Mouse (Mus musculus) limb, embryonic 14.5 days (tissue): ENCODE data around the gene Cpa2. TPM values are rescaled to one million over a fixed set of nuclear protein-coding genes. Genes with fewer than 3 reads are reported as not detected.

Experiments
- ATAC-seq: fragments of 200-750 bp; cut with Nextera tagmentation; 2 replicates; pipeline ENCODE4 v1.8.0; 2017; ENCODE audit warnings: low read depth, moderate number of reproducible peaks, moderate TSS enrichment; ENCODE audit not compliant: low FRiP score
- DNase-seq: peaks from one replicate; pipeline ENCODE4 v3.0.0-alpha.2; 2015; ENCODE audit warnings: low spot score
- H3K27ac ChIP-seq: fragments of 300-500 bp; sonication (generic); replicated peaks from 2 replicates; pipeline ENCODE4 v1.5.1; 2014; ENCODE audit warnings: low read depth, mild to moderate bottlenecking, low read length, moderate library complexity, mixed read lengths
- H3K27me3 ChIP-seq: fragments of 300-500 bp; sonication (generic); 2 replicates; pipeline ENCODE4 v1.6.1; 2014; ENCODE audit warnings: low read length, mixed read lengths; ENCODE audit not compliant: control insufficient read depth, insufficient read depth
- H3K36me3 ChIP-seq: fragments of 300-500 bp; sonication (generic); 2 replicates; pipeline ENCODE4 v1.6.1; 2014; ENCODE audit warnings: mild to moderate bottlenecking, low read length, moderate library complexity, mixed read lengths; ENCODE audit not compliant: control insufficient read depth, insufficient read depth
- H3K4me1 ChIP-seq: fragments of 300-500 bp; sonication (generic); 2 replicates; pipeline ENCODE4 v1.6.1; 2014; ENCODE audit warnings: antibody characterized with exemption, low read length, mixed read lengths; ENCODE audit not compliant: control insufficient read depth, insufficient read depth
- H3K4me2 ChIP-seq: fragments of 300-500 bp; sonication (generic); replicated peaks from 2 replicates; pipeline ENCODE4 v1.6.1; 2014; ENCODE audit warnings: low read depth, mild to moderate bottlenecking, low read length, moderate library complexity; ENCODE audit not compliant: severe bottlenecking
- H3K4me3 ChIP-seq: fragments of 300-500 bp; sonication (generic); replicated peaks from 2 replicates; pipeline ENCODE4 v1.5.1; 2014; ENCODE audit warnings: low read length
- H3K9ac ChIP-seq: fragments of 300-500 bp; sonication (generic); 2 replicates; pipeline ENCODE4 v1.6.1; 2014; ENCODE audit warnings: mild to moderate bottlenecking, low read depth, low read length, moderate library complexity; ENCODE audit not compliant: severe bottlenecking
- H3K9me3 ChIP-seq: fragments of 300-500 bp; sonication (generic); 2 replicates; pipeline ENCODE4 v1.6.1; 2016; ENCODE audit warnings: low read length; ENCODE audit not compliant: control insufficient read depth
- POLR2A ChIP-seq: fragments of 200-500 bp; IDR thresholded peaks from 2 replicates; pipeline ENCODE4 v1.8.0; 2012; ENCODE audit warnings: inconsistent platforms, mild to moderate bottlenecking, moderate library complexity, borderline replicate concordance; ENCODE audit not compliant: insufficient read depth, insufficient read length; ENCODE audit errors: extremely low read depth
- WGBS: fragments of 180-500 bp; shearing (Covaris S2); extraction: QIAGEN DNeasy Blood & Tissue Kit; methylation state at CpG from one replicate; pipeline ENCODE4 v1.1.7; 2014; 5-methylcytosine and 5-hydroxymethylcytosine counted together
- polyA plus RNA-seq, 2 experiments: library from polyadenylated mRNA; depleted of rRNA in 1 of 2; stranded (reverse) in 1 of 2; unstranded in 1 of 2; fragments of >200 nt; fragmentation: Nextera tagmentation in 1 of 2; extraction: Ambion mirVana in 1 of 2; gene quantifications; 2 replicates each; pipeline versions ENCODE4 v1.2.1 to v1.2.3; 2012 to 2014

The Cpa2 gene
- polyA plus RNA-seq (2012; rRNA removed) (5.2 and 6.6 TPM in 2 replicates), polyA plus RNA-seq (2014; fragmentation: Nextera tagmentation; extraction: Ambion mirVana) (5.3 and 6.5 TPM in 2 replicates)

GRCm38 (mm10) chr6:30541009-30541799, at the start of gene Cpa2:
TSS of gene Cpa2 (plus strand) at chr6:30541582.
- TF ChIP-seq POLR2A, result no peak
- no peaks in the 10 kb centered on the region for H3K9me3 ChIP-seq
- no peak within 1 kb of the TSS for H3K4me2 ChIP-seq
- no peaks in the 10 kb centered on the region for H3K27me3 ChIP-seq
- WGBS, result 44% methylated on average over 11 of the region's 11 CpGs
- no peaks in the 10 kb centered on the region for H3K36me3 ChIP-seq
- peaks cover 50% of the 10 kb centered on the region for H3K4me1 ChIP-seq
- ATAC-seq, result no peak
- H3K9ac ChIP-seq, result no peak within 1 kb of the TSS
- no peak within 1 kb of the TSS for H3K27ac ChIP-seq
- H3K4me3 ChIP-seq, result no peak within 1 kb of the TSS
- no peak for DNase-seq

- no peak overlapping the region for H3K4me3 ChIP-seq
- no peak overlapping the region for H3K27ac ChIP-seq
- H3K4me2 ChIP-seq, result no peak overlapping the region
- no peaks in the 10 kb centered on the region for H3K27me3 ChIP-seq
- peaks cover 69% of the 10 kb centered on the region for H3K36me3 ChIP-seq
- ATAC-seq (no peak), DNase-seq (no peak)
- no peaks in the 10 kb centered on the region for H3K9me3 ChIP-seq
- WGBS, result 81% methylated on average over 3 of the region's 3 CpGs
- TF ChIP-seq POLR2A, result no peak
- H3K4me1 ChIP-seq, result no peaks in the 10 kb centered on the region
- H3K9ac ChIP-seq, result no peak overlapping the region
Observed at GRCm38 (mm10) chr6:30499049-30499448, 42.3 kb upstream of the Cpa2 start.

- peaks cover 10% of the 10 kb centered on the region for H3K4me1 ChIP-seq
- H3K9me3 ChIP-seq, result no peaks in the 10 kb centered on the region
- peak overlapping the region; percentile 64 for H3K4me3 ChIP-seq
- TF ChIP-seq POLR2A, result no peak
- 7% methylated on average over 2 of the region's 2 CpGs for WGBS
- H3K4me2 ChIP-seq, result peak overlapping the region; percentile 61
- H3K27ac ChIP-seq, result peak overlapping the region; percentile 98
- H3K27me3 ChIP-seq, result no peaks in the 10 kb centered on the region
- DNase-seq, result no peak
- peaks cover 21% of the 10 kb centered on the region for H3K36me3 ChIP-seq
- peak overlapping the region; percentile 83 for H3K9ac ChIP-seq
- no peak for ATAC-seq
Observed at GRCm38 (mm10) chr6:30508824-30509223, 32.6 kb upstream of the Cpa2 start.

- Histone ChIP-seq H3K4me3 (peak within 1 kb of the TSS; percentile 64), H3K9me3 (no peaks in the 10 kb centered on the region), H3K4me2 (peak within 1 kb of the TSS; percentile 61), H3K4me1 (peaks cover 16% of the 10 kb centered on the region), H3K27me3 (no peaks in the 10 kb centered on the region), H3K9ac (peak within 1 kb of the TSS; percentile 83), H3K27ac (peak within 1 kb of the TSS; percentile 98), H3K36me3 (peaks cover 16% of the 10 kb centered on the region)
- TF ChIP-seq POLR2A, result peak; percentile 97; the same call in 1 of the 2 replicates
- ATAC-seq (peak; percentile 98), DNase-seq (peak; percentile 99)
- WGBS, result under 1% methylated on average over 37 of the region's 37 CpGs
Observed at GRCm38 (mm10) chr6:30509265-30510239, 31.8 kb upstream of the Cpa2 start, which contains the start of the genes Tmem209 and Ssmem1. TSS of gene Tmem209 (minus strand) at chr6:30509783. TSS of gene Ssmem1 (plus strand) at chr6:30509849.

GRCm38 (mm10) chr6:30510291-30510690, 31.1 kb upstream of the Cpa2 start:
- no peaks in the 10 kb centered on the region for H3K27me3 ChIP-seq

More at GRCm38 (mm10) chr6:30510291-30510690, 31.1 kb upstream of the Cpa2 start:
- ATAC-seq, result no peak
- H3K9ac ChIP-seq, result no peak overlapping the region
- no peak overlapping the region for H3K4me3 ChIP-seq
- WGBS, result 71% methylated on average over 5 of the region's 5 CpGs
- H3K27ac ChIP-seq, result peak overlapping the region; percentile 98
- no peaks in the 10 kb centered on the region for H3K9me3 ChIP-seq
- H3K4me1 ChIP-seq, result peaks cover 18% of the 10 kb centered on the region
- DNase-seq, result no peak
- H3K4me2 ChIP-seq, result peak overlapping the region; percentile 34
- no peak for TF ChIP-seq POLR2A
- peaks cover 10% of the 10 kb centered on the region for H3K36me3 ChIP-seq
